Mouse (Mus musculus) kidney, postnatal 0 days (tissue): ENCODE data around the gene Ptprn2. TPM values are rescaled to one million over a fixed set of nuclear protein-coding genes. Genes with fewer than 3 reads are reported as not detected.
A peak's percentile ranks its signal among the peaks of the same experiment; 100 is the strongest.

Experiments
- ATAC-seq: fragments of 200-750 bp; cut with Nextera tagmentation; replicated peaks from 2 replicates; pipeline ENCODE4 v1.8.0; 2017; ENCODE audit warnings: low read depth, moderate number of reproducible peaks, moderate TSS enrichment, moderate library complexity; ENCODE audit not compliant: low FRiP score
- DNase-seq: peaks from one replicate; pipeline ENCODE4 v3.0.0-alpha.2; 2016; ENCODE audit warnings: low spot score
- H3K27ac ChIP-seq: fragments of 300-500 bp; sonication (generic); 2 replicates; pipeline ENCODE4 v1.5.1; 2014; ENCODE audit warnings: mild to moderate bottlenecking
- H3K27me3 ChIP-seq: fragments of 300-500 bp; sonication (generic); 2 replicates; pipeline ENCODE4 v1.6.1; 2014; ENCODE audit warnings: low read length, mixed read lengths; ENCODE audit not compliant: insufficient read depth
- H3K36me3 ChIP-seq: fragments of 300-500 bp; sonication (generic); 2 replicates; pipeline ENCODE4 v1.6.1; 2014; ENCODE audit warnings: low read length, mixed read lengths; ENCODE audit not compliant: insufficient read depth
- H3K4me1 ChIP-seq: fragments of 300-500 bp; sonication (generic); replicated peaks from 2 replicates; pipeline ENCODE4 v1.6.1; 2014; ENCODE audit warnings: antibody characterized with exemption, low read length, mixed read lengths; ENCODE audit not compliant: insufficient read depth
- H3K4me2 ChIP-seq: fragments of 300-500 bp; sonication (generic); 2 replicates; pipeline ENCODE4 v1.6.1; 2014; ENCODE audit warnings: mild to moderate bottlenecking, low read length, moderate library complexity, mixed read lengths
- H3K4me3 ChIP-seq: fragments of 300-500 bp; sonication (generic); replicated peaks from 2 replicates; pipeline ENCODE4 v1.5.1; 2014; ENCODE audit warnings: low read depth, low read length
- H3K9ac ChIP-seq: fragments of 300-500 bp; sonication (generic); 2 replicates; pipeline ENCODE4 v1.6.1; 2014; ENCODE audit warnings: low read depth, low read length
- H3K9me3 ChIP-seq: fragments of 300-500 bp; sonication (generic); replicated peaks from 2 replicates; pipeline ENCODE4 v1.6.1; 2016; ENCODE audit warnings: low read length, inconsistent platforms, mixed read lengths
- CTCF ChIP-seq: IDR thresholded peaks from 2 replicates; pipeline ENCODE4 v1.5.1; 2016; ENCODE audit warnings: antibody characterized with exemption, low read depth, mild to moderate bottlenecking, moderate library complexity
- WGBS: fragments of 180-500 bp; shearing (Covaris S2); extraction: QIAGEN DNeasy Blood & Tissue Kit; methylation state at CpG from one replicate; pipeline ENCODE4 v1.1.7; 2014; 5-methylcytosine and 5-hydroxymethylcytosine counted together
- polyA plus RNA-seq: library from polyadenylated mRNA; unstranded; fragments of >200 nt; fragmentation: Nextera tagmentation; extraction: Ambion mirVana; gene quantifications from 2 replicates; pipeline ENCODE4 v1.2.1, GENCODE M21; 2015

Gene Ptprn2
- polyA plus RNA-seq, 1 experiment from 2014 or later, result 0.03 TPM

DNA sequence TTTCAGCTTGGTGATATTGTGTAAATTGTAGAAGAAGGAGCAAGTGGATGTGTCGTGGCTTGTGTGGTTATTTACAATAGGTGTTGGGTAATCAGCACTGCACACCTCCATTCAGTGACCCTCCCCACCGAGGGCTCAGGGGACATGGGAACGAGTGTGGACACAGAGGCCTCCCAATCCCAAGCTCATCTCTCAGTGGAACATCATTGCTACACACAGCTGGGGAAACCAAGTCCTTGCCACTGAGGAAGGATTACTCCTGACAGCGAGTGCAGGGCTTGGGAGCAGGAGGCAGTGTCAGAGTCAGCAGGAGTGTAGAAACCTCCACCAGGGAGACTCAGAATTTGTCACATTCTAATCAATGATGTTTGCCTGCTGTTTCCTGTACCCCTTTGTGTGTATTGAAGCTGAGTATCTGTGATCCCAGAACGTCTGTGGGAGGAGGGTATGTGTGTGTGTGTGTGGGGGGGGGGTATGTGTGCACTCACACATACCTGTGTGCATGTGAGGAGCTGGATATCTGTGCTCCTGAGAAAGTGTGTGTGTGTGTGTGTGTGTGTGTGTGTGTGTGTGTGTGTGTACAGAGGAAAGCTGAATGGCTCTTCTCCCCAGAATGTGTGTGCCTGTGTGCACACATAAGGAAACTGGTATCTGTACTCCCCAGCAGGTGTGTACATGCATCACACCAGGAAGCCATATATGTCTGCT lies 599.3 kb downstream of the Ptprn2 start:
- Histone ChIP-seq H3K27ac (no peak overlapping the region), H3K36me3 (no peaks in the 10 kb centered on the region), H3K27me3 (no peaks in the 10 kb centered on the region), H3K4me2 (no peak overlapping the region), H3K9me3 (no peaks in the 10 kb centered on the region), H3K4me1 (no peaks in the 10 kb centered on the region), H3K9ac (no peak overlapping the region), H3K4me3 (no peak overlapping the region)
- DNase-seq, result no peak
- WGBS, result 54% methylated on average over 5 of the region's 5 CpGs
- no peak for ATAC-seq
- TF ChIP-seq CTCF, result no peak

DNA sequence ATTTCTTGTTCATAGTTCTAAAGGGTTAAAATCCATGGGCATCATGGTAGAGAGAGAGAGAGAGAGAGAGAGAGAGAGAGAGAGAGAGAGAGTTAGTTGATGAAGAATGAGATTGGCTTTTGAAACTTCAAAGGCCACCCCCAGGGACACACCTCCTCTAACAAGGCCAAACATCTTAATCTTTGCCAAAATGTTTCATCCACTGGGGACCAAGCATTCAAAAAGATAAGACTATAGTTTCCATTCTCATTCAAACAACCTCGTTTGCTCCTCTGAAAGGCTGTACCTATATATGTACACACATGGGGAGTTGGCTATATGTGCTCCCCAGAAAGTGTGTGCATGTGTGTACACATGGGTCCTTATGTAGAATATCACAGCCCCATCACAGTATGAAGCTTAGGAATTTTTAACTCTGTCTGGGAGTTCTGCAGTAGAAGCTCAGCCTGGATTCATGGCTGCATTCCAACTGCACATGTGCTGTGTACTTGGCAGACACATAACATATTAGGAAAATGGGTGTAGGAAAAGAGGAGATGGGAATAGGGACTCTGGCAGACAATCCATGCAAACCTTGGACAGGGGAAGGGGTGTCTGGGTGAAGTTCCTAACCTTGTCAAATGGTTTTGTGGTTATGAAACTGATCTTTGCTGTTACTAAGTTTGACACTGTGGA lies 600.3 kb downstream of the Ptprn2 start:
- 63% methylated on average over 1 of the region's 1 CpGs for WGBS
- no peak overlapping the region for H3K4me2 ChIP-seq
- H3K4me1 ChIP-seq, result no peaks in the 10 kb centered on the region
- no peak overlapping the region for H3K27ac ChIP-seq
- no peak for TF ChIP-seq CTCF
- ATAC-seq, result no peak
- no peaks in the 10 kb centered on the region for H3K27me3 ChIP-seq
- H3K36me3 ChIP-seq, result no peaks in the 10 kb centered on the region
- H3K9me3 ChIP-seq, result no peaks in the 10 kb centered on the region
- no peak overlapping the region for H3K9ac ChIP-seq
- DNase-seq, result no peak
- H3K4me3 ChIP-seq, result no peak overlapping the region

DNA sequence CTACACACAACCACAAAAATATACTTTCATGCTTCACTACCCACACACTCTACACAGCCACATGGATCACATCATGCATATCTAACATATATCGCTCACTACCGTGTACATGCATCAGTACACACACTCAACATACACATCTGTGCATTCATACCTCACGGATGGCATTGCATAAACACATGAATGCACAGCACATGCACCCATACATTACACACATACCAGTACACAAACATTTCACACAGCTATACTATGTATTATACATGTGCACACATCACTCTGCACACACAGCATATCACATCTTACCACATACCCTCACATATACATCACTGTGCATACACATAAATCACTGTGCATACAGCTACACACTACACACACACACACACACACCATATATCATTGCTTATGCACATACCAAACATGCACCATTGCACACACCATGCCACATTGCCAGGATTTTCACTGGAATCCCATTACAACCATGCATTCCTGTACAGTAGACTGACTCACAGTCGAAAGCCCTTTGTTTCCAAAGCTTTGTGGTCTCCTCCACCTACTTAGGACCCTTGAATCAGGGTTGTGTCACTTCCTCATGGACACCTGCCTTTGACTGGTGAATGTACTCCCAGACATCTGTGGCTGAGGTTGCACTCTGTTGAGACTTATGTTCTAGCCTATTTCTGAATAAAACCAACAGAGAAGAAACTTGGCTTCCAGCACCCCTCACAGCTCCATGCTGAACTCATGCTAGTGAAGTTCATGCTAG lies 607.0 kb downstream of the Ptprn2 start:
- H3K4me1 ChIP-seq, result no peaks in the 10 kb centered on the region
- ATAC-seq (no peak), DNase-seq (no peak)
- no peak overlapping the region for H3K4me2 ChIP-seq
- TF ChIP-seq CTCF, result no peak
- H3K36me3 ChIP-seq, result no peaks in the 10 kb centered on the region
- H3K27me3 ChIP-seq, result no peaks in the 10 kb centered on the region
- H3K9me3 ChIP-seq, result no peaks in the 10 kb centered on the region
- WGBS, result 73% methylated on average over 4 of the region's 4 CpGs
- no peak overlapping the region for H3K9ac ChIP-seq
- no peak overlapping the region for H3K4me3 ChIP-seq
- H3K27ac ChIP-seq, result no peak overlapping the region

DNA sequence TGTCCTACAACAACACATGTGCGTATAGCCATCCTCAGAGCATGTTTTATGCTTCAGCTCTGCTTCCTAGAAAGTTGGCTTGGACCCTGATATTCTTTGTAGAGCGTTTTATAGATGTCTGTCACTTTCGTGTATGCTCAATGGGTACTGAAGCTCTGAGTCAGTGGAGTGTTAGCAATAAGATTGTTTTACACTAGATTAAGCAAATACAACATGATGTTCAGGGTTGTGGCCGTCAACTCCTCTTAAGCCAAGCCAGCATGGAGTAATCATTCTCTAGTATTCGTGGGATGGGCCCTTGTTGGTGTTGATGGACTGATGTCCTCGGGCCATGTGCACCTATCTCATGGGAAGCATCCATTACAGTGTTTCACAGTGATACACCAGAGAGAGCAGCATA lies 610.4 kb downstream of the Ptprn2 start:
- ATAC-seq, result no peak
- 72% methylated on average over 6 of the region's 6 CpGs for WGBS
- no peak for TF ChIP-seq CTCF
- Histone ChIP-seq H3K4me2 (no peak overlapping the region), H3K27me3 (no peaks in the 10 kb centered on the region), H3K4me1 (no peaks in the 10 kb centered on the region), H3K9me3 (no peaks in the 10 kb centered on the region), H3K36me3 (no peaks in the 10 kb centered on the region), H3K9ac (no peak overlapping the region), H3K4me3 (no peak overlapping the region), H3K27ac (no peak overlapping the region)
- DNase-seq, result no peak

DNA sequence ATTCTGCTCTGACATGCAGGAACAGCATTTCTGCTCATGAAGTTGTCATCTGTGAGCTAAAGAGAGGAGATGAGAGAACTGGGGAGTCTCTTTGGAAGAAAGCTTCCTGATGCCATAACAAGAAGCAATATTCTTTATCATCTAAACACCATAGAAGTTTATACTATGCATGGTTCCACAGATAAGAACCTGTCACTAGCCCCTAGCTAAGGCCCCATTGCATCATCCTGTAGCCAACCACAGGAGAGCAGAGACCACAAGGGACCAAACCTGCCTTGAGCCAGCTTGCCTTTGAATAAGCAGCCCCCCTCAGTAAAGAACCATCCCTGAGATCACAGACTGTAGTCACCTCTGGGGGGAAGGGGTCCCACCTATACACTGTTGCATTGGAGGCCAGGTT lies 612.8 kb downstream of the Ptprn2 start:
- ATAC-seq (no peak), DNase-seq (no peak)
- no peak overlapping the region for H3K9ac ChIP-seq
- H3K4me2 ChIP-seq, result no peak overlapping the region
- no peak overlapping the region for H3K4me3 ChIP-seq
- no peak overlapping the region for H3K27ac ChIP-seq
- no peaks in the 10 kb centered on the region for H3K9me3 ChIP-seq
- TF ChIP-seq CTCF, result no peak
- no peaks in the 10 kb centered on the region for H3K4me1 ChIP-seq
- no peaks in the 10 kb centered on the region for H3K36me3 ChIP-seq
- no peaks in the 10 kb centered on the region for H3K27me3 ChIP-seq

DNA sequence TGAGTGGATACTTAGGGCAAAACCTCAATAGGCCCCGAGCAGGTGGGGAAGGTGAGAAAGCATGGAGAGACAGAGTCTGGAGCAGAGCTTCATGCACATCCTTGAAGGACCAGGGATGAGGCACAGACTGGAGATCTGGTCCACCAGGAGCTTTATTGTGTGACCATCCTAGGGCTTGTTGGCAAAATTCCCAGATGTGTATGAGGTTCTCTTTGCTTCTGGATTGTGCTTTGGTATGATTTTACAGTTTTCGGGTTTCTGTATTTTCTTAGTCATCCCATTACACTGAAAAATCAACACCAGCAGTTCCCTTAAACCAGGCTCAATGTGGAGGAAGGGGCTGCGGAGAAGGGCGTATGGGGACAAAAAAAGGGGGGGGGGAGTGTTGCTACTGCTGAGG lies 621.2 kb downstream of the Ptprn2 start:
- no peaks in the 10 kb centered on the region for H3K9me3 ChIP-seq
- no peaks in the 10 kb centered on the region; the same call in 1 of the 2 replicates for H3K27me3 ChIP-seq
- peak; percentile 4 for DNase-seq
- H3K4me2 ChIP-seq, result peak overlapping the region; percentile 27; the same call in 1 of the 2 replicates
- 0 out of 2 replicates have a peak, but pooled peaks have one; percentile 29 for ATAC-seq
- no peaks in the 10 kb centered on the region for H3K4me1 ChIP-seq
- H3K36me3 ChIP-seq, result no peaks in the 10 kb centered on the region
- no peak overlapping the region for H3K9ac ChIP-seq
- 27% methylated on average over 4 of the region's 4 CpGs for WGBS
- TF ChIP-seq CTCF, result no peak
- no peak overlapping the region for H3K27ac ChIP-seq
- H3K4me3 ChIP-seq, result no peak overlapping the region
